Mouse (Mus musculus) thymus, postnatal 10 days (tissue): ENCODE results near the gene Dhx57.
"Not testable (repeated sequence)": the region's sequence is repeated elsewhere in the genome, so short reads cannot be mapped to it uniquely, and the experiment has no call there.

Experiments
- DNase-seq, 2 experiments: peaks; one replicate each; pipeline ENCODE4 v3.0.0; 2021; ENCODE audit warnings: low spot score in 2 of 2

Dhx57 gene

GRCm38 (mm10) chr17:80254421-80254820, 35.9 kb downstream of the Dhx57 start:
- no peak for DNase-seq

- no peak for DNase-seq
Measured at GRCm38 (mm10) chr17:80252757-80253525, 37.3 kb downstream of the Dhx57 start.

GRCm38 (mm10) chr17:80243116-80243515, 47.2 kb downstream of the Dhx57 start:
- no peak for DNase-seq

GRCm38 (mm10) chr17:80241594-80241993, 48.7 kb downstream of the Dhx57 start:
- no peak for DNase-seq

- no peak for DNase-seq
Measured at GRCm38 (mm10) chr17:80237475-80237874, 52.8 kb downstream of the Dhx57 start.

GRCm38 (mm10) chr17:80236805-80237204, 53.5 kb downstream of the Dhx57 start:
- DNase-seq, result no peak

- DNase-seq, result no peak
Measured at GRCm38 (mm10) chr17:80235477-80235876, 54.8 kb downstream of the Dhx57 start.

- no peak for DNase-seq
Measured at GRCm38 (mm10) chr17:80234376-80234775, 55.9 kb downstream of the Dhx57 start.

- DNase-seq, result no peak
Measured at GRCm38 (mm10) chr17:80233844-80234243, 56.4 kb downstream of the Dhx57 start.

- DNase-seq, result no peak
Measured at GRCm38 (mm10) chr17:80229396-80229795, 60.9 kb downstream of the Dhx57 start.

- DNase-seq, result not testable (repeated sequence)
Measured at GRCm38 (mm10) chr17:80225142-80225541, 65.1 kb downstream of the Dhx57 start.

GRCm38 (mm10) chr17:80224326-80225116, 65.8 kb downstream of the Dhx57 start, which contains the start of gene Gemin6:
Gene Gemin6, plus strand, starts transcription at chr17:80224441.
- DNase-seq, result peak; percentile 75 to 77

GRCm38 (mm10) chr17:80223829-80224228, 66.4 kb downstream of the Dhx57 start:
- DNase-seq, result no peak

- DNase-seq, result peak in 1 of 2 experiments; percentile 39
Measured at GRCm38 (mm10) chr17:80221890-80222628, 68.2 kb downstream of the Dhx57 start.

GRCm38 (mm10) chr17:80221202-80221601, 69.1 kb downstream of the Dhx57 start:
- DNase-seq, result no peak

GRCm38 (mm10) chr17:80220131-80220530, 70.1 kb downstream of the Dhx57 start:
- no peak for DNase-seq

GRCm38 (mm10) chr17:80213998-80214397, 76.3 kb downstream of the Dhx57 start:
- not testable (repeated sequence) for DNase-seq

GRCm38 (mm10) chr17:80206671-80207581, 83.3 kb downstream of the Dhx57 start, which contains the start of the genes Srsf7 and Ttc39d:
Gene Srsf7, minus strand, starts transcription at chr17:80207307.
Gene Ttc39d, plus strand, starts transcription at chr17:80207460.
- DNase-seq, result peak; percentile 96 to 99

GRCm38 (mm10) chr17:80206301-80206670, 84.0 kb downstream of the Dhx57 start:
- peak in 1 of 2 experiments; percentile 51 for DNase-seq

- no peak for DNase-seq
Measured at GRCm38 (mm10) chr17:80205657-80206056, 84.6 kb downstream of the Dhx57 start.
